Comparison of ENCODE assay signal across 30 mouse cellular contexts in the genomic region with DNA sequence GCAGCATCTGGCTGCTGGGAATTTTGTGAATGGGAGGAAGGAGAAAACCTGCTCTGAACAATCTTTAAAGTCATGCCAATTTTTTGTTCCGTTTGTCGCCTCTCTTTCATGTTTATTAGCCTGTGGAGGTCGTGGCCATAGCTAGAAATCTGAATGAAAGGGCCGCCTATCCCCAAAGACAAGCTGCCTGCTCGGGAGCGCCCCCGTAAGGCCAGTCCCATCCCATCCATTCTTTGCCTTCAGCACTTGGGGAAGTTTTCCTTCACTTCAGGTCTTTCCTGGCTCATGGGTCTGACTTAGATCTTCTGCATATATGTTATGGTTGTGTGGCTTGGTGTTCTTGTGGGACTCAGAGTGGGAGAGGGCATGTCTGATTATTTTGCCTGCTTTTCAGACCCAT. TPM values are rescaled to one million over a fixed set of nuclear protein-coding genes. Genes with fewer than 3 reads are reported as not detected.
DNase-seq lines count a peak whose midpoint lies in the region; ATAC-seq and TF ChIP-seq lines count a peak whose summit lies in the region.
"Had no signal": no experiment of that assay in that cellular context is flagged by ENCODE, and none has a peak within 500 bp of the region (broad histone marks: within the 10 kb centered on the region; RNA-seq: fewer than 3 reads in every experiment).

No protein-coding gene starts in this region.

- H3K9me3 ChIP-seq in forebrain, embryonic 11.5 days (ENCODE audit: control insufficient read depth, low read length), result no peaks in the 10 kb centered on the region
- H3K9me3 ChIP-seq in forebrain, embryonic 12.5 days, result no peaks in the 10 kb centered on the region
- H3K9me3 ChIP-seq in kidney, postnatal 0 days (replicated peaks; ENCODE audit: low read length), result no peaks in the 10 kb centered on the region
- H3K9me3 ChIP-seq in kidney, embryonic 14.5 days (ENCODE audit: control insufficient read depth, low read length), result no peaks in the 10 kb centered on the region
- H3K9me3 ChIP-seq: embryonic facial prominence, embryonic 13.5 days; forebrain, embryonic 10.5 days; hindbrain, embryonic 12.5 days; kidney, embryonic 15.5 days had no signal

- 32% methylated on average over 7 of the region's 7 CpGs for WGBS in forebrain, embryonic 11.5 days
- 43% methylated on average over 7 of the region's 7 CpGs for WGBS in forebrain, embryonic 12.5 days
- WGBS in kidney, postnatal 0 days, result 38% methylated on average over 7 of the region's 7 CpGs
- 40% methylated on average over 7 of the region's 7 CpGs for WGBS in kidney, embryonic 14.5 days

- ATAC-seq in forebrain, embryonic 11.5 days (replicated peaks; ENCODE audit: low FRiP score), result no peak
- ATAC-seq in forebrain, embryonic 12.5 days (ENCODE audit: low FRiP score), result no peak
- ATAC-seq in kidney, postnatal 0 days (replicated peaks; ENCODE audit: low FRiP score, low read depth), result no peak
- no peak for ATAC-seq in kidney, embryonic 14.5 days (ENCODE audit: low FRiP score, low TSS enrichment)
- ATAC-seq: forebrain, postnatal 0 days; intestine, postnatal 0 days had no signal

- H3K36me3 ChIP-seq in forebrain, embryonic 11.5 days (ENCODE audit: control insufficient read depth, insufficient read depth, low read length), result no peaks in the 10 kb centered on the region
- no peaks in the 10 kb centered on the region for H3K36me3 ChIP-seq in forebrain, embryonic 12.5 days (replicated peaks)
- H3K36me3 ChIP-seq in kidney, postnatal 0 days (ENCODE audit: insufficient read depth, low read length), result no peaks in the 10 kb centered on the region
- no peaks in the 10 kb centered on the region for H3K36me3 ChIP-seq in kidney, embryonic 14.5 days (ENCODE audit: control insufficient read depth, insufficient read depth, low read length)
- H3K36me3 ChIP-seq in testis, adult 2 months (ENCODE audit: control insufficient read depth, insufficient read depth, low read length), result no peaks in the 10 kb centered on the region
- H3K36me3 ChIP-seq: embryonic facial prominence, embryonic 13.5 days; forebrain, embryonic 10.5 days; hindbrain, embryonic 12.5 days; kidney, embryonic 15.5 days had no signal

- no peak for TF ChIP-seq POLR2A in testis, adult 2 months (IDR thresholded peaks at IDR 0.05; ENCODE audit: control insufficient read depth, low read depth, low read length)

- no peak overlapping the region for H3K27ac ChIP-seq in forebrain, embryonic 11.5 days (ENCODE audit: low read depth, low read length)
- no peak overlapping the region for H3K27ac ChIP-seq in forebrain, embryonic 12.5 days
- H3K27ac ChIP-seq in kidney, postnatal 0 days, result no peak overlapping the region
- H3K27ac ChIP-seq in kidney, embryonic 14.5 days (ENCODE audit: low read depth, low read length), result no peak overlapping the region
- H3K27ac ChIP-seq in testis, adult 2 months (ENCODE audit: control insufficient read depth, insufficient read depth, low read depth, low read length), result no peak overlapping the region
- H3K27ac ChIP-seq: embryonic facial prominence, embryonic 13.5 days; forebrain, embryonic 10.5 days; hindbrain, embryonic 12.5 days; kidney, embryonic 15.5 days had no signal

- no peak overlapping the region for H3K9ac ChIP-seq in forebrain, embryonic 11.5 days (ENCODE audit: low read length)
- H3K9ac ChIP-seq in forebrain, embryonic 12.5 days, result no peak overlapping the region
- no peak overlapping the region for H3K9ac ChIP-seq in kidney, postnatal 0 days (ENCODE audit: low read depth, low read length)
- H3K9ac ChIP-seq in kidney, embryonic 14.5 days (ENCODE audit: low read depth, low read length), result no peak overlapping the region
- H3K9ac ChIP-seq: embryonic facial prominence, embryonic 13.5 days; forebrain, postnatal 0 days; hindbrain, embryonic 12.5 days; kidney, embryonic 15.5 days had no signal

- peak; percentile 20; the same call in 1 of the 2 replicates for TF ChIP-seq CTCF in kidney, postnatal 0 days (IDR thresholded peaks at IDR 0.05; ENCODE audit: low read depth)
- peak; percentile 29; the same call in 1 of the 2 replicates for TF ChIP-seq CTCF in testis, adult 2 months (IDR thresholded peaks at IDR 0.05; ENCODE audit: control insufficient read depth, insufficient read depth, insufficient replicate concordance, low read depth, low read length)

- no peak overlapping the region for H3K4me2 ChIP-seq in forebrain, embryonic 11.5 days (ENCODE audit: low read depth, low read length, severe bottlenecking)
- no peak overlapping the region for H3K4me2 ChIP-seq in forebrain, embryonic 12.5 days
- H3K4me2 ChIP-seq in kidney, postnatal 0 days (ENCODE audit: low read length), result no peak overlapping the region
- H3K4me2 ChIP-seq in kidney, embryonic 14.5 days (replicated peaks; ENCODE audit: low read depth, low read length), result no peak overlapping the region
- H3K4me2 ChIP-seq: embryonic facial prominence, embryonic 13.5 days; hindbrain, embryonic 12.5 days; kidney, embryonic 15.5 days had no signal

- no peaks in the 10 kb centered on the region for H3K27me3 ChIP-seq in forebrain, embryonic 11.5 days (ENCODE audit: control insufficient read depth, insufficient read depth, low read length)
- 0 out of 2 replicates have a peak, but pooled peaks cover 8% of the 10 kb centered on the region for H3K27me3 ChIP-seq in forebrain, embryonic 12.5 days
- no peaks in the 10 kb centered on the region for H3K27me3 ChIP-seq in kidney, postnatal 0 days (ENCODE audit: insufficient read depth, low read length)
- H3K27me3 ChIP-seq in kidney, embryonic 14.5 days (ENCODE audit: control insufficient read depth, insufficient read depth, low read length), result no peaks in the 10 kb centered on the region
- no peaks in the 10 kb centered on the region for H3K27me3 ChIP-seq in testis, adult 2 months (ENCODE audit: control insufficient read depth, insufficient read depth, low read length)
- H3K27me3 ChIP-seq: embryonic facial prominence, embryonic 13.5 days; hindbrain, embryonic 12.5 days had no signal

- no peak overlapping the region for H3K4me3 ChIP-seq in forebrain, embryonic 11.5 days (ENCODE audit: low read depth, low read length)
- no peak overlapping the region for H3K4me3 ChIP-seq in forebrain, embryonic 12.5 days (replicated peaks)
- H3K4me3 ChIP-seq in kidney, postnatal 0 days (replicated peaks; ENCODE audit: low read depth, low read length), result no peak overlapping the region
- H3K4me3 ChIP-seq in kidney, embryonic 14.5 days (ENCODE audit: low read length), result no peak overlapping the region
- no peak overlapping the region for H3K4me3 ChIP-seq in testis, adult 2 months (ENCODE audit: control insufficient read depth, low read depth, low read length)
- H3K4me3 ChIP-seq: embryonic facial prominence, embryonic 13.5 days; forebrain, embryonic 10.5 days; hindbrain, embryonic 12.5 days; kidney, embryonic 15.5 days had no signal

- DNase-seq in forebrain, embryonic 11.5 days (ENCODE audit: low spot score), result peak; percentile 49
- DNase-seq in kidney, postnatal 0 days (ENCODE audit: low spot score), result no peak
- no peak for DNase-seq in testis, postnatal 10 days (ENCODE audit: low spot score)
- no peak for DNase-seq in right cerebral cortex, postnatal 14 days
- no peak for DNase-seq in right cerebral cortex, adult 2 months (ENCODE audit: low spot score in 2 of 2)
- DNase-seq: adrenal gland, postnatal 10 days; cerebellum, adult 11-12 months; cerebellum, adult 9-11 months; embryo, embryonic 11 days; forebrain, postnatal 0 days; heart, postnatal 36 days; kidney, postnatal 4 days; layer of hippocampus, adult 9-11 months; lung, adult 18-20 months; lung, postnatal 14 days; midbrain, embryonic 14.5 days; retina, postnatal 1 day; spleen, adult 18-20 months had no signal

- H3K4me1 ChIP-seq in forebrain, embryonic 11.5 days (replicated peaks; ENCODE audit: control insufficient read depth, insufficient read depth, low read length), result no peaks in the 10 kb centered on the region
- H3K4me1 ChIP-seq in forebrain, embryonic 12.5 days, result no peaks in the 10 kb centered on the region
- no peaks in the 10 kb centered on the region for H3K4me1 ChIP-seq in kidney, postnatal 0 days (replicated peaks; ENCODE audit: insufficient read depth, low read length)
- no peaks in the 10 kb centered on the region for H3K4me1 ChIP-seq in kidney, embryonic 14.5 days (ENCODE audit: control insufficient read depth, insufficient read depth, low read length)
- no peaks in the 10 kb centered on the region for H3K4me1 ChIP-seq in testis, adult 2 months (ENCODE audit: control insufficient read depth, insufficient read depth, low read length)
- H3K4me1 ChIP-seq: embryonic facial prominence, embryonic 13.5 days; forebrain, embryonic 10.5 days; hindbrain, embryonic 12.5 days; kidney, embryonic 15.5 days had no signal

RNA-seq across cellular contexts. Expression of a gene that starts 12.3 kb away (rescaled TPM):
- polyA plus RNA-seq in forebrain, embryonic 11.5 days (2014; fragmentation: Nextera tagmentation; extraction: Ambion mirVana), result 0.17 and 0.21 TPM in 2 replicates
- polyA plus RNA-seq in forebrain, embryonic 12.5 days (2016; fragmentation: Nextera tagmentation; extraction: Ambion mirVana), result 0.08 and 0.34 TPM in 2 replicates
- 2.3 and 2.4 TPM in 2 replicates for polyA plus RNA-seq in kidney, postnatal 0 days (2015; fragmentation: Nextera tagmentation; extraction: Ambion mirVana)
- polyA plus RNA-seq in kidney, embryonic 14.5 days (2014; fragmentation: Nextera tagmentation; extraction: Ambion mirVana), result 0.69 and 1.5 TPM in 2 replicates
- polyA plus RNA-seq in testis, adult 2 months (2012; rRNA removed), result 0.52 and 1.3 TPM in 2 replicates
- polyA plus RNA-seq: forebrain, postnatal 0 days; hindbrain, embryonic 12.5 days; liver, adult 2 months; midbrain, embryonic 14.5 days; neural tube, embryonic 14.5 days had no signal

RNA-seq across cellular contexts. Expression of a gene that starts 17.1 kb away (rescaled TPM):
- not detected in 2 replicates for polyA plus RNA-seq in forebrain, embryonic 11.5 days (2014; fragmentation: Nextera tagmentation; extraction: Ambion mirVana)
- not detected in 2 replicates for polyA plus RNA-seq in forebrain, embryonic 12.5 days (2016; fragmentation: Nextera tagmentation; extraction: Ambion mirVana)
- 0.10 and 0.16 TPM in 2 replicates for polyA plus RNA-seq in kidney, postnatal 0 days (2015; fragmentation: Nextera tagmentation; extraction: Ambion mirVana)
- polyA plus RNA-seq in kidney, embryonic 14.5 days (2014; fragmentation: Nextera tagmentation; extraction: Ambion mirVana), result not detected in 2 replicates
- polyA plus RNA-seq in testis, adult 2 months (2012; rRNA removed), result 0.12 TPM in 1 of 2 replicates, not detected in the other
- polyA plus RNA-seq: forebrain, embryonic 10.5 days; hindbrain, embryonic 12.5 days; intestine, postnatal 0 days; kidney, embryonic 15.5 days; limb, embryonic 11.5 days; liver, adult 2 months; midbrain, embryonic 14.5 days; neural tube, embryonic 14.5 days; stomach, embryonic 16.5 days had no signal
